Mouse (Mus musculus) NIH3T3 (cell line): ENCODE data around the gene Celf1.
"Not testable (repeated sequence)": the region's sequence is repeated elsewhere in the genome, so short reads cannot be mapped to it uniquely, and the experiment has no call there.

Source experiments
- DNase-seq: peaks from one replicate; pipeline ENCODE4 v3.0.0-alpha.2; 2012; ENCODE audit warnings: low read depth

Celf1 gene

DNA sequence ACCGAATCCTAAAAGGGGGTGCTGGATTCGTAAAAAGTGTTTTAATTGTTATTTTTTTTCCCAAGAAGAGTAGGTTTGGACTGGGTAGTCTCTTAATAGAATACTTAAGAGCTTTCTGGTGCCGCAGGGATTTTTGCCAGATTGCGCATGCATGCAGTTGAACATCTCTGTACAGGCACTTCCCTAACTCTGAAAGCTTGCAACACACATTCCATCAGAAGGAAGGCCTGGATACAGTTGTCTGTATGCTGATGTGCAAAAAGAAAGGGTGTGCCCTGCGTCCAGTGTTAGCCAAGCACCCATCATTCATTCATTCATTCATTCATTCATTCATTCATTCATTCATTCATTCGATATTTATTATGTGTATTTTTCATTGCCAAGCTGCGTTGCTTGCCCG, 432 bp upstream of the Celf1 start:
- DNase-seq = peak; percentile 77

DNA sequence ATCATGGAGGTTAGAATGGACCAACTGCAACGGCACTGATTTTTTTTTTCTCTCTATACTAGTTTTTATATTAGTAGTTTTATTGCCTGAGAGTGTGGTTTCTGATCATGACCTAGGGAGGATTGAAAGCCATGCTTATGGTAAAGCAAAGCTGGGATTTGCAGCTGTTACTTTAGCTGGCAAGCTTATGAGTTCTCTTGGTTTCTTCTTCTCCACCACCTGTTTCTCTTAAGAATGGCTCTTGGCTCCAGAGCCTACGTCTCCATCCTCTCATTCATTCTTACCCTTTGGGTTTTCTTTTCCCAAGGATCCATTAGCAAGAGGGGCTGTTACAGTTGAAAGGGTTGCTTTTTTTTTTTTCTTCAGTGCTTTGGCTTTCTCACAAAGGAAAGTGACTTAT, 1.6 kb downstream of the Celf1 start:
- no peak for DNase-seq

DNA sequence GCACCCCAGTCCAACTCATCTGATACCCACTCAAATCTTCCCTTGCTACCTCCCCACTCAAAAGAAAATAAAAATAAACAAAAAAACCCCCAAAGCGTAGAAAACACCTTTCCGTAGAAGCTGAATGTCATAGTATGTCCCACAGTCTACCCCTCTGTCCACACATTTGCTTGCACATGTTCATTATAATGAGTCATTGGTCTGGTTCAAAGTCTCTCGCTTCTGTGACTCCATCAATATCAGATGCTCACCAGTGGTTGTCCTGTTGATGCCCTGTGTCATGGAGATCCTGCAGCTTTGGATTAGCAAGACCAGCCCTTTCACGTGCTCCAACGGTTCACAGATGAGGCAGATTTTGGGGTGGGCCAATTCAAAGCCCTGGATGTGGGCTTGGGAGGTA, 10.0 kb downstream of the Celf1 start:
- no peak for DNase-seq

DNA sequence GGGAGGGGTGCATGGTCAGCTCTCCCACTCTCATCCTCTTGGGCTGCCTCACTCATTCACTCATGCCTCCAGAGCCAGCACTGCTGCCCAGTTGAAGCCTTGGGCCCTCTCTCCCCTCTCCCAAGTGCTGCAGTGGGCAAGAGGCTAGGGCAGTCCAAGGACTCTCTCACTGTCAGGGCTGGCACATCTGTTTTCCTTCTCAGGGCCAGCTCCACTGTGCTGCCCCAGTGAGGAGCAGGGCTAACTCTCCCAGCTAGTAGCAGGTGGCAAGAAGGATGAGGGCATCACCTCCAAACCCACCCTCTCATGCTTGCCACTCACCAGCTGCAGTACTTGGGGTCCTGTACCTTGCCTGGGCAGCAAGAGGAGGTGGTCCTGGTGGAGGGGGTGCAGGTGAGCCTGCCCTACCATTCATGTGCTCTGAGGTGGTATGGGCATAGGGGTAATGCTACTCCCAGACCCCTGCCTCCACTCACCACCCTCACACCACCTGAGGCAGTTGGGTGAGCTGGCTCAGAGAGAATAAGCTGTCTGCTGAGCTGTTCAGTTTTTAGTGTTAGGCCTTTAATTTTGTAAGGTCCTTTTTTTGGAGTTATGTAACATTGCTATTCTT, 10.5 kb downstream of the Celf1 start:
- DNase-seq = no peak

DNA sequence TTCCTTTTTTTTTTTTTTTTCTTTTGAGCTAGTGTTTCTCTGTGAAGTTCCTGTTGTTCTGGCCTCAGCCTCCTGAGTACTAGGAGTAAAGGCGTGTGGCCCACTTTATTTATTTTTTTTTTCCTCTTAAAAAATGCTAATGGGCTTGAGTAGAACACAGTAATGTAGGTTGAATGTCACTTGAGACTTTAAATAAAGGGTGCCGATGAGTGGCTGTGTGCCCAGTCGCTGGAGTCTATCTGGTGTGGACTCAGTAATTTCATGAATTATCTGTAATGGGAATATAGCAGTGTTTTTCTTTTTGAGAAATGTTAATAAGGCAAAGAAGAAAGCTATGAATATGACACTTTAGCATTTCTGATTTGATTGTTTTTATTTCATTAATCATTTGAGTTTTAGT, 13.3 kb downstream of the Celf1 start:
- DNase-seq = no peak

DNA sequence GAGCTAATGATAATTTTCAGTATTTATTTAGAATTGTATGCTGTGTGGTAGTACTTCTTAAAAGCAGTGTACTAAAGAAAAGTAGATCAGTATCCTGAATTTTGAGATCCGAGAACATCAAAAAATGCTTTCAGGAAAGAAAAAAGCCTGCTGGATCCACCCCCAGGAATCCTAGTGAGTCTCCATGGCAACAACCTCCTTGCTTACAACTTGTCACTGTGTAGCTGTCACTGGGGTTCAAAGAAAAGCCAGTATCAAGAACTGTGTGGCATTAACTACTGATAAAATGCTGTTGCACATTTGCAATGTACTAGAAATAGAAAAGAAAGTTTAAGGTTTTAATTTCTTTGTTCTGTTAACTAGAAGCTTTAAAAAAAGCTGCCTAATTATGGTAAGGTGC, 15.9 kb downstream of the Celf1 start:
- no peak for DNase-seq

DNA sequence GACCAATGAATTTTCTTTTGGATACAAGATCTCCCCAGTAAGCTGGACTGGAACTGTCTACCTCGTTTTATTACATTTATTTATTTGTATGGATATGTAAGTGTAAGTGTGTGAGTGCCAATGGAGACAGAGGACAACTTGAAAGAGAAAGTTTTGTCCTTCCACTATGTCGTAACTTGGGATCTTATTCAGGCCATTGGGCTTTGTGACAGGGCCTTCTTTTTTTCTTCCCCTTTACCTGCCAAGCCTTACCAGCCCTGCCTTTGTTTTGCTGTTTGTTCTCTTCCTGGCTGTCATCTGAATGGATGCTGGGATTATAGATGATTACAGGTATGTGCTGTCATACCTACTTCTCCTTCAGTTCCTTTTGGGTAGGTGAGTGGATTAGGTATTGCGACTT, 18.7 kb downstream of the Celf1 start:
- DNase-seq = no peak

DNA sequence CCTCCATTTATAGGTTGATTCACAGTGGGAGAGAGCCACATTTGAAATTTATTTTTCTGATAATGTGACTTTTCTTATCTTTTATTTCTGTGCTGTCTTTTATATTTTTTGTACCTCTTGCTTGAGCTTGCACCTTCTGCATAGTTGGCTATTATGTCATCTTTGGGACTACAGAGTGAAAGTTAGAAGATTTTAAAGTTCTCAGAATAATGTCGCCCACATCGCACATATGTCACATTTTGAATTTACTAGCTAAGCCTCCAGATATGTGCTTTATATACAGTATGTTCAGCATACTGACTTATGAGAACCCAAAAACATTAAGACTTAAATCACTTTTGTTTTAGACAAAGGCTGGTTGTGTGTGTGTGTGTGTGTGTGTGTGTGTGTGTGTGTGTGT, 19.8 kb downstream of the Celf1 start:
- DNase-seq = no peak

DNA sequence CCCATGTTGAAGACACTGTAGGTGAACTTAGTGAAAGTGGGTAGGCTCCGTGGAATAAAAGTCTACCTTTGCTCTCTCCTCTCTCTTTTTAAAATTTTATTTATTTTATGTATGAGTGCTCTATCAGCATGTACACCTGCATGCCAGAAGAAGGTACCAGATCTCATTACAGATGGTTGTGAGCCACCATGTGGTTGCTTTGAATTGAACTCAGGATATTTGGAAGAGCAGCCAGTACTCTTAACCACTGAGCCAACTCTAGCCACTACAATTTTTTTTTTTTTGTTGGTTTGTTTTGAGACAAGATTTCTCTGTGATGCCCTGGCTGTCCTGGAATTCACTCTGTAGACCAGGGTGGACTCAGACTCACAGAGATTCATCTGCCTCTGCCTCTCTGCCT, 23.1 kb downstream of the Celf1 start:
- DNase-seq = no peak

DNA sequence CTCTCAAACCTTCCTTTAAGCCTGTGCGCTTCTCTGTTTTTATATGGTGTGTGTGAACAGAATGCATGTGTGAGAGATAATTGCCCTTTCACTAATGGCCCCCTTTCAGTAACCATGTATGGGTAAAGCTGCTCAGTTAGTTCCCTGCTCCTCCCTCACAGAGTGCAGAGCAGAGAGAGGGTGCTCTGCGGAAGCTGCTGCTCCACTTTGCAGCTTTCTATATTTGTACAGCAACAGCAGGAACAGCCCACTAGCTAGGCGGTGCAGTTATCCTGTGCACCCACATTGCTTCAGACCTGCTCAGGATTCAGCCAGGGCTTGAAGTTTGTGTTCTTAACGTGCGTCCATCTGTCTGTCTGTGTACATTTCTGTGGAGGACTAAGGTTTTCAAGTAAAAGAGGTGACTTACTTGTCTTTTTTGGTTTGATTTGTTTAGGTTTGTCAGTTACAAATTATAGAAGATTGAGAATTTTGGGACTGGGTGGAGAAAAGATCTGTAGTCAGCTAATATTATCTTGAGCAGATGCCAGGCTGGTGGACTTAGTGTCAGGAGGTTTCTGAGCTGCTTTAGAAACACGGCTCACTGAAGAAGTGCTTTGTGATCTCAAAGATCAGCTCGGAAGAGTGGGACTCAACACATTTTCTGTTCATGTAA, 24.8 kb downstream of the Celf1 start:
- peak; percentile 14 for DNase-seq

DNA sequence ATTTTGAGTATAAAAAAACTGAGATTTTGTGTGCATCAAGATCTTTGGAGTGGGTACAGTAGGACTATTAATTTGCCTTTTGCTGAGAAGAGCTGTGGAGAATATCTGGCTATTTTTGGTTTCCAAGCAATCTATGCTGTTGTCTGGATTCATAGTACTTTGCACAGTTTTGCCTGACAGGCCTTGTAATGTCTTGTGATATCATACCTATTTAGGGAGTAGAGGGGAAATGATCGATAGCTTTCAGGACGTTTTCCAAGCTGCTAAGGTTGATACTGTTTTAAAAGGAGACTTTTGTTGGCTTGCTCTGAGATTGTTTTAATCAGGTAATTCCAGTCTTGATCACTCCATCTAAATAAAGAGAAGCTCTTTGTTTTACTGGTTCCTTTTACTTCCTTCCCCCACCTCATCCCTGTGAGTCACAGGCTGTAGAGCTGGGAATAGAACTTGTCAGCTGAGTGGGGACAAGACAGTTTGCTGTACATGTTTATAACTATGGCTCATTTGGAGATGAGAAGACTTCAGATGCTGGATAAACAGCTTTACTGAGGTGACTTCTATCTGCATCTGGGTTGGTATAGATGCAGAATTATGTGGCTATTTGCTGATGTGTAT, 25.4 kb downstream of the Celf1 start:
- DNase-seq = peak; percentile 26

DNA sequence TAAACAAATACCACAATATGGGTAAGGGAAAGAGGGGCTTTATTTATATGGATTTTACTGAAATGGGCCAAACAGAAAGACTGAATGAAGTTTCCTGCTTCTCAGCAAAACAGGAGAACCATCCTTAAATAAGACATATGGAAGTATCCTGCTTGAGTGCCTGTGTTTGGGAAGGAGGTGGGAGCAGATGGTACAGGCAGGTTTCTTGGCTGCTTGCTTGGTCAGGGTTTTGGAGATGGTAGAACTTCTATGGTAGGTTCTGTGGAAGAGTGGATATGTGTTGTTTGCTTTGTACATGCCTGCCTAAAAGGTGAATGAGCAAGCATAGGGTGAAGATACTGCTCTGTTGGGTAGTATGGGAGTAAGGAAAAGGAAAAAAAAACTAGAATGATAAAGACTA, 30.4 kb downstream of the Celf1 start:
- DNase-seq = no peak

DNA sequence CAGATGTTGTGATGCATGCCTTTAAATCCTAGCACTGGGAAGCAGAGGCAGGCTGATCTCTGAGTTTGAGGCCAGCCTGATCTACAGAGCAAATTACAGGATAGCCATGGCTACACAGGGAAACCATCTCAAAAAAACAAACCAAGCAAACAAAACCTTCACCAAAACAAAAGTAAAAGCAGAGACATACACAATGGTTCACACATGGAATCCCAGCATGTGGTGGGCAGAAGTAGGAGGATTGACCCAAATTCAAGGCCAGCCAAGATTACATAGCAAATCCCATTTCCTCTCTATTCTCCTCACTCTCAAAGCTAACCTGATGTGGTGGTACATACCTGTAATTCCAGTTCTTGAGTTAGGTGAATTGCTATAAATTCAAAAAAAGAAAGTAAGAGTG, 33.9 kb downstream of the Celf1 start:
- no peak for DNase-seq

DNA sequence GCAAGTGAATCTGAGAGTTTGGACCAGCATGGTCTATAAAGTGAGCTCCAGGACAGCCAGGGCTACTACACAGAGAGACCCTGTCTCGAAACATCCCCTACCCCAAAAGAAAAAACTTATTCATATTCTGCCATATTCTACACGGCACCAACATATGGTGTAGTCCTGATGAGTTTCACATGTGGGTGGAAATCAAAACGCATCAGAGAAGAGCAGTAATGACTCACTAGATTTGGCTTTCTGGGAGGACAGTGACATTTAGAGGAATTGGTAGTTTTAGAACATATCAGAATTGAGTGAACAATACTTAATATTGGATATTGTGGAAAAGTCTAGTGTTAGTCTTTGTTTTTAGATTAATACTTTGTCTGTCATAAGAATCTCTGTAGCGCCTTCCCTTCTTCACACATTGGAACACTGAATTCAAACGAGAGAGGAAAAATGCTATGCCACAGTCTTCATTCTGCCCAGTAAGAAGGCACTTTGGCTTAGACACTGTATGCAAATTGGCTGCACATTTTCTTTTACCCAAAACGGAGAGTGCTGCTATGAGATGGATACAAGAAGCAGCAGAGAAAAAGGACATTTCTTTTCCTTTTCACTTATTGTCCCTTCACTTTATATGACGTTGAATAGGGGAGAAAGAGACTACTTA, 35.1 kb downstream of the Celf1 start:
- DNase-seq = peak; percentile 14

DNA sequence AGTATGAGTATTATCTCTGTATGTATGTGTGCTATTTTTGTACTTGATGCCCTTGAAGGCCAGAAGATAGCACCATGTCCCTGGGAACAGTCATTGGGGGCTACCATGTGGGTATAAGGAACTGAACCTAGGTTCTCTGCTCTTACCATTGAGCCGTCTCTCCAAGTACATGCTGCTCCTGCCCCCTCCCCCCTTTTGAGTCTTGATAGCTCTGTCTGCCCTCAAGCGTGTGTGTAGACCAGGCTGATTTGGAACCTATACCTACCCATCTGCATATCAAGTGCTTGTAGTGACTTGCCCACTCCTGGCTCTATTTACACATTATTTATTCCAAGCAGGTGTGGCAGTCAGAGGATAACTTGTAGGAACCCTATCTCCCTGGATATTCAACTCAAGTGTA, 36.4 kb downstream of the Celf1 start:
- DNase-seq = no peak

DNA sequence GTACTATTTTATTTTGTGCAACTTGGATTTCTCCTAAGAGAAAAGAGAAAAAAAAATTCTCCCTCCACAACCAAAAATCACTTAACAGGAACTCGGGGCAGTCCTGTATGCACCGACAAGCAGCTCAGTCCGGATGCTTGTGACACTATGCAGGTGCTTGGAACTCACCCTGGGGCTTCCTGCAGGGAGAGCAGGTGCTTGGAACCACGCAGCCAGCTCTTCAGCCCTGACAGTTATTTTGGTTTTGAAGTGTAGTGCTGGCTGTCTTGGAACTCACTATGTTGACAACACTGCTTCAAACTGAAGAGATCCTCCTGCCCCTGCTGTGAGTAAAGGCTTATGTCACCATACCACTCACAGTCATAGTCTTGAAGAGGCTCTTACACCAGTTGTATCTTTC, 37.1 kb downstream of the Celf1 start:
- DNase-seq = no peak

DNA sequence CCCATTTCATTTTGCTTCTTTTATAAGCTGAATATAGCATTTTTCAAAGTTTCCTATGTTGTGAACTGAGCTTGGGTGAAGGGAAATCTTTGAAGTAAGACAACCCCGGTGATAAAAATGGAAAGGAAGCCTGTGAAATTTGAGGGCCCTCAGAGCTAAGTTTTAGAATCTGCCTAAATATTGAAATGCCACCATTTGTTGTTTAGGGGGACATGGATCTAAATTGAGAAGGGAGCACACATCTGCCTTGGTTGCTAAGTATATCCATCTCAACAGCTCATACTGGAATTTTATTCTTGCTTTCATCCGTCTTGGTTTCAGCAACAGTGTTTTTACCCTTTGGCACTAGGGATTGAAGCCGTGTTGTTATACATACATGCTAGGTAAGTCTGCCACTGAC, 45.9 kb downstream of the Celf1 start:
- no peak for DNase-seq

DNA sequence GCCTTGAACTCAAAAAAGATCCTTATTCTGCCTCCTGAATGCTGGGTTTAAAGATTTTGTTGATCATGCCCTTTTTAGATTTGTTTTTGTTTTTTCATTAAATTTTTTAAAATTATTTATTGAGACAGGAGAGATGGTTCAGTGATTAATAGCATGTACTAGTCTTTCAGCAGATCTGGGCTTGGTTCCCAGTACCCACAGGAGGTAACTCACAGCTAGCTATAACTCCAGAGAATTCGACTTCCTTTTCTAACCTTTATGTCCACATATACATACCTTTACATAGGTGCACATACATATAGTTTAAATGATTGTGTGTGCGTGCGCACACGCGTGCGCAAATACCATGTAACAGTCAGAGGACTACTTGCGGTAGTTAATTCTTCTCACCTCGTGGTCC, 68.4 kb downstream of the Celf1 start:
- no peak for DNase-seq

DNA sequence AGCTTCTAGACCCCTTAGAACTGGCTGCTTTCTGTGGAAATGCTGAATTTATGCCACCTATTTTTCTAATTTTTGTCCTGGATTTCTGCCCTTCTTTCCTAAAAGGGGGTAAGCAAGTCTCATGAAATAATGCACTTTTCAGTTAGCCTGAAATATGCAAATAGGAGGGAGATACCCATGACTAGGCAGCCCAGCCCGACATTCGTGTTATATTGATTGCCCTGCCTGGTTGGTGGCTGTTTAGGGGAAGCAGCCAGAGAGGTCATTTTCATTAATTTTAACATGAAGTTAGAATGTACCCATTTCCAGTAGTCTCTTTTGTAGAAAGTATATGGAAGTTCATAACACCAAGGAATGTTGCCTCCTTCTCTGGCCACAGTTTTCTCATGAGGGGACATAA, 73.7 kb downstream of the Celf1 start:
- DNase-seq = no peak

DNA sequence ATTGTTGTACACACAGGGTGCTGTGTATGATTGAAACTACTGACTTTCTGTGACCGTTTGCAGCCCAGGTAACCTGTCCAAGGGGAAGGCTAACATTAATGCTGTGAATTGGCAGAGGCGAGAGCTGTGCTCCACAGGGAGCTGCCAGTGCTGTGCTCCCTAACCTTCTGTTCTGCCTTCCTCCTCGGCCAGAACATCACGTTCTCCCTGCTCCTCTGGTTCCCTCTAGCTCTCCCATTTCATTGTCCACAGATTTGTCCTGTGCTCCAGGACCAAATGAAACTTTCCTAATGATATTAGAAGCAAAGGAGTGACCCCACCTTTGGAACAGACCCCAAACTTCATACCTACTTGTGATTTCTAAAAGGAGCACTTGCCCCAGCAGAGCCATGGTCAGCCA, 75.2 kb downstream of the Celf1 start:
- no peak for DNase-seq

DNA sequence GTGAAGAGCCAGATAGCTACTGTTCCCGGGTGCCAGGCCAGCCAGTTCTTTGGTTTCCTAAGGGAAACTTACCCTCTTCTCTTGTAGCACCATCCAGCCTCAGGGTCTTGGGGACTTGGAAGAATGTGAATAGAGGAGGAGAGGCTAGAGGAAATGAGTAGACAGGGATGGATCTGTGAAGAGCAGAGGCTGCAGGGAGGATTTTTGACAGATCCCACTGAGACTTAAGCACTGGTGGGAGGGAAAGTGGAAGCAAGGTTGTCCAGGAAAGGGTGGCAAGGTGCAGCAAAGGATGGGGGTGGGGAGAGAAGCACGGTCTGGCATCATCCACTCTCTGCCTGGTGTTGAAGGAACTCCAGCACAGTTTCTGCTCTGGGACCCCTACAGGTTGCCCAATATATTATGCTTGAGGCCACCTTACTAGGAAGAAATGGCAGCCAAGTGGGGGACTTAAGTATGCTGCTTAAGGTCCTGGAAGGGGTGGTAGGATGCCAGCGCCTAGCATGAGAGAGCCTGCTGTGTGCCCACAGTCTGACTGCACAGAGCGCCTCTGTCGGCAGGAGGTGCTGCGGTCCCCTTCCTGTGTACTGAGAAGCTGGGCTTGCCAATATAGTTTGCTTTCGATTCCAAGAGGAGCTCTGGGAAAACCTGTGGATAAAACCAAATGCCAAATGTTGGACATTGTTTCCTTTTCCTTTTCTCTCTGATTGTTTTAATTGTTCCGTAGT, 78.0 kb downstream of the Celf1 start:
- DNase-seq = no peak

DNA sequence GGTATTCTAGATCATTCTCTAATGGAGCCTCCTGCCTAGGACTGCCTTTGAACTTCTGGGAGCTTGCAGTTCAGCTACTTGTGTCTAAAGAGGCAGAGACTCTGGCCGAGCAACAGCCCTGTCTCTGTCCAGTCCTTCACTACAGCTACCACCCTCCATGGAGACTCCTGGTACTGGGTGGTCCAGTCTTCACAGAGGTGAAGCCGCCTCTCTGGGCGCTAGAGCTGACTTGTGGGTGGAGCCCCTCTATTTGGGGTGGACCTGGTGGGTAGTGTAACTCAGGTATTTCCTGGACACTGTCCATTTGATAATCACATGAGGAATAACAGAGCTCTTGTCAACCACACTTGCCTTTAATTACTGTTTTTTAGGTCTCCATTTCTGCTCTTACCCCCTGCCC, 79.7 kb downstream of the Celf1 start:
- no peak for DNase-seq

DNA sequence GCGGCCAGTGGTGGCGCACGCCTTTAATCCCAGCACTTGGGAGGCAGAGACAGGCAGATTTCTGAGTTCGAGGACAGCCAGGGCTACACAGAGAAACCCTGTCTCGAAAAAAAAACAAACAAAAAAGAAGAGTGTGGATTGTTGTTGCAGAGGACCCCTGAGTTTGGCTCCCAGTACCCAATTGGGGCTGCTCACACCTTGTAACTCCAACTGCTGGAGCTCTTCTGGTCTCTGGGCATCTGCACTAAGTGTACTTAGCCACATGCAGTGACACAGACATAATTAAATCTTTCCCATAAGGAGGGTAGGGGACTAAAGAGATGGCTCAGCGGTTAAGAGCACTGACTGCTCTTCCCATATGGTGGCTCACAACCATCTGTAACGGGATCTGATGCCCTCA, 82.1 kb downstream of the Celf1 start:
- not testable (repeated sequence) for DNase-seq
